Mouse (Mus musculus) limb, embryonic 12.5 days (tissue): ENCODE data around the gene Mamstr. TPM values are rescaled to one million over a fixed set of nuclear protein-coding genes. Genes with fewer than 3 reads are reported as not detected.

Experiments used
- polyA plus RNA-seq: library from polyadenylated mRNA; unstranded; fragments of >200 nt; fragmentation: Nextera tagmentation; extraction: Ambion mirVana; gene quantifications from 2 replicates; pipeline ENCODE4 v1.2.1, GENCODE M21; 2016

The Mamstr gene
- polyA plus RNA-seq, 1 experiment from 2014 or later, result 5.7 TPM

Other genes starting within 250 kb of the Mamstr start
- 341 and 347 TPM in 2 replicates for gene Snrnp70, start 244.2 kb upstream of the Mamstr start, polyA plus RNA-seq
- gene Kcna7, start 234.3 kb upstream of the Mamstr start, polyA plus RNA-seq, result 0.13 and 0.18 TPM in 2 replicates
- 3.9 and 5.6 TPM in 2 replicates for gene Ntf5, start 226.3 kb upstream of the Mamstr start, polyA plus RNA-seq
- gene Lhb, start 219.2 kb upstream of the Mamstr start, polyA plus RNA-seq, result 0.33 TPM in 1 of 2 replicates, not detected in the other
- 45.2 and 46.2 TPM in 2 replicates for gene Gys1, start 205.1 kb upstream of the Mamstr start, polyA plus RNA-seq
- gene Ruvbl2, start 201.9 kb upstream of the Mamstr start, polyA plus RNA-seq, result 155 and 156 TPM in 2 replicates
- gene Ftl1, start 180.1 kb upstream of the Mamstr start, polyA plus RNA-seq, result 4,887 and 4,953 TPM in 2 replicates
- gene Bax, start 173.1 kb upstream of the Mamstr start, polyA plus RNA-seq, result 224 and 230 TPM in 2 replicates
- 1.4 TPM in 2 replicates for gene Tulp2, start 158.1 kb upstream of the Mamstr start, polyA plus RNA-seq
- not detected in 2 replicates for gene Gm45808, start 153.2 kb upstream of the Mamstr start, polyA plus RNA-seq
- 3.2 and 3.3 TPM in 2 replicates for gene Dhdh, start 151.2 kb upstream of the Mamstr start, polyA plus RNA-seq
- 149 and 160 TPM in 2 replicates for gene Nucb1, start 129.6 kb upstream of the Mamstr start, polyA plus RNA-seq
- 26.0 and 27.1 TPM in 2 replicates for gene Ppp1r15a, start 113.7 kb upstream of the Mamstr start, polyA plus RNA-seq
- gene Plekha4, start 113.6 kb upstream of the Mamstr start, polyA plus RNA-seq, result 1.4 TPM in 2 replicates
- 0.55 and 1.1 TPM in 2 replicates for gene Hsd17b14, start 85.1 kb upstream of the Mamstr start, polyA plus RNA-seq
- gene Bcat2, start 69.8 kb upstream of the Mamstr start, polyA plus RNA-seq, result 50.4 and 56.5 TPM in 2 replicates
- gene Fgf21, start 24.5 kb upstream of the Mamstr start, polyA plus RNA-seq, result not detected in 2 replicates
- gene Fut1, start 22.7 kb upstream of the Mamstr start, polyA plus RNA-seq, result not detected in 2 replicates
- gene Izumo1, start 18.2 kb upstream of the Mamstr start, polyA plus RNA-seq, result 0.13 and 0.17 TPM in 2 replicates
- 11.7 and 13.4 TPM in 2 replicates for gene Rasip1, start 12.5 kb upstream of the Mamstr start, polyA plus RNA-seq
- gene Fut2, start 26.4 kb downstream of the Mamstr start, polyA plus RNA-seq, result 0.15 TPM in 2 replicates
- gene Ntn5, start 44.0 kb downstream of the Mamstr start, polyA plus RNA-seq, result 0.13 and 0.23 TPM in 2 replicates
- 0.40 and 0.74 TPM in 2 replicates for gene Sec1, start 54.4 kb downstream of the Mamstr start, polyA plus RNA-seq
- gene Car11, start 59.9 kb downstream of the Mamstr start, polyA plus RNA-seq, result 8.8 and 12.6 TPM in 2 replicates
- gene Dbp, start 65.1 kb downstream of the Mamstr start, polyA plus RNA-seq, result 6.4 and 8.5 TPM in 2 replicates
- 990 and 1,038 TPM in 2 replicates for gene Rpl18, start 75.5 kb downstream of the Mamstr start, polyA plus RNA-seq
- 32.5 TPM in 2 replicates for gene Sphk2, start 78.0 kb downstream of the Mamstr start, polyA plus RNA-seq
- gene Fam83e, start 81.2 kb downstream of the Mamstr start, polyA plus RNA-seq, result 1.0 and 1.3 TPM in 2 replicates
- not detected in 2 replicates for gene Spaca4, start 85.8 kb downstream of the Mamstr start, polyA plus RNA-seq
- 3.4 and 4.9 TPM in 2 replicates for gene Lmtk3, start 143.8 kb downstream of the Mamstr start, polyA plus RNA-seq
- gene Sult2b1, start 144.7 kb downstream of the Mamstr start, polyA plus RNA-seq, result 1.6 and 1.9 TPM in 2 replicates
- gene Cyth2, start 174.6 kb downstream of the Mamstr start, polyA plus RNA-seq, result 171 and 175 TPM in 2 replicates
- gene Kcnj14, start 184.8 kb downstream of the Mamstr start, polyA plus RNA-seq, result 1.6 and 2.2 TPM in 2 replicates
- gene Grwd1, start 191.0 kb downstream of the Mamstr start, polyA plus RNA-seq, result 75.4 and 78.0 TPM in 2 replicates
- gene Kdelr1, start 232.8 kb downstream of the Mamstr start, polyA plus RNA-seq, result 50.0 and 65.6 TPM in 2 replicates
- 0.35 and 0.37 TPM in 2 replicates for gene Grin2d, start 238.4 kb downstream of the Mamstr start, polyA plus RNA-seq